Mouse (Mus musculus): ENCODE measurements around the gene Slc1a1. TPM values are rescaled to one million over a fixed set of nuclear protein-coding genes. Genes with fewer than 3 reads are reported as not detected.

The Slc1a1 gene
- polyA plus RNA-seq (2015; fragmentation: Nextera tagmentation; extraction: Ambion mirVana) = 27.4 and 29.3 TPM in 2 replicates

DNA sequence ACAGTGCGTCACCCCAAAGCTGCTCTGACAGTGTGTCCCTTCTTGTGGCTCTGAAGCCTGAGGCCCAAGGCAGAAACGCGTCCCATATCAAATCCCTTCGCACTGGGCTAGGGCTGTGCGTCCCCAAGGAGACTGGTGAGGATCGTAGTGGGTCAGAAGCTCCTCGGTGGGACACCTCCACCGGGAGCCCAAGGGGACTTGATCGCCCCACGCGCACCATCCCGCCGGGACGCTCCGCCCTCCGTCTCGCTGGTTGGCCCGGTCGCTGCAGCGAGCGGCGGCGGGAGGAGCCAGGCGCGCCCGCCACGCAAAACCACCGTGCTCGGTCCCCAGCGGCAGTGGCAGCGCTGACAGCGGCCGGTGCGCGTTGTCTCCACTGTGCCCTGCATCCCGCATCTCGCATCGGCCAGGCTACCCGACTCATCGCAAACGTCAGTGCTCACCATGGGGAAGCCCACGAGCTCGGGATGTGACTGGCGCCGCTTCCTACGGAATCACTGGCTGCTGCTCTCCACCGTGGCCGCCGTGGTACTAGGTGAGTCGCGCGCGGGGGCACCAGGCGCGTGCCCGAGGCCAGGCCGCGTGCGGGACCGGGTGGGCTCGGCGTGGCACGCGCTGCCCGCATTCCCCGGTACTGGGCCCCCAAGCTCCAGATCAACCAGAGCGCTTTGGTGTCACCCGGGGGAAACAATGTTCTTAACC lies at the start of gene Slc1a1:
Gene Slc1a1 (plus strand): TSS at position 252 of the 702 bp plus-strand sequence.
- H3K36me3 ChIP-seq = no peaks in the 10 kb centered on the region
- peak within 1 kb of the TSS; percentile 91 for H3K4me2 ChIP-seq
- H3K27ac ChIP-seq (replicated peaks) = peak within 1 kb of the TSS; percentile 82
- peaks cover 16% of the 10 kb centered on the region for H3K27me3 ChIP-seq
- peaks cover 19% of the 10 kb centered on the region for H3K4me1 ChIP-seq (replicated peaks)
- H3K9ac ChIP-seq = peak within 1 kb of the TSS; percentile 78
- H3K9me3 ChIP-seq = no peaks in the 10 kb centered on the region
- WGBS = under 1% methylated on average over 68 of the region's 68 CpGs
- H3K4me3 ChIP-seq = peak within 1 kb of the TSS; percentile 63
- ATAC-seq (ENCODE audit: low read depth) = peak; percentile 93

GRCm38 (mm10) chr19:28790196-28790595 lies 44.7 kb upstream of the Slc1a1 start:
- Histone ChIP-seq H3K27me3 (no peaks in the 10 kb centered on the region), H3K9me3 (no peaks in the 10 kb centered on the region), H3K4me3 (no peak overlapping the region), H3K4me1 (replicated peaks) (no peaks in the 10 kb centered on the region), H3K9ac (no peak overlapping the region), H3K4me2 (no peak overlapping the region), H3K36me3 (no peaks in the 10 kb centered on the region), H3K27ac (replicated peaks) (no peak overlapping the region)
- ATAC-seq (ENCODE audit: low read depth) = no peak
- whole genome bisulfite sequencing = 61% methylated on average over 1 of the region's 1 CpGs

DNA sequence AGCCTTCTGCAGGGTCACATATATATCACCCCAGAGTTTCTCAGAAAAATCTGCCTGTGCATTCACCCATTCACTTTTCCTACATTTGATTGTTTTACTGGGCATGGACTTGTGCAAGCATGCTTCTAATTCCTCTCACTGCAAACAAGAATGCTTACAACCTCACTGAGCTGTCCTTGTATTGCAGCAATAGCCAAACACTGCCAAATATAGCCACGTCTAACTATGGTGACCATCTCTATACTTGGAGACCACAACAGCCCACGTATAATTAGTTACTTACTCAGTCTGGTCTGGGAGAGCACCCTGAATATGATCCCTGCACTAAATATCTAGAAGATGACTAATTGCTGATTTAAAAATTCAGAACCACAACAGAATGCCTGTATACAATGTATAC lies 41.5 kb upstream of the Slc1a1 start:
- Histone ChIP-seq H3K27me3 (no peaks in the 10 kb centered on the region), H3K4me1 (replicated peaks) (0 out of 2 replicates have a peak, but pooled peaks cover 3% of the 10 kb centered on the region), H3K9ac (no peak overlapping the region), H3K9me3 (no peaks in the 10 kb centered on the region), H3K27ac (replicated peaks) (no peak overlapping the region), H3K4me2 (no peak overlapping the region), H3K36me3 (no peaks in the 10 kb centered on the region), H3K4me3 (no peak overlapping the region)
- 93% methylated on average over 2 of the region's 2 CpGs for WGBS
- no peak for ATAC-seq (ENCODE audit: low read depth)

DNA sequence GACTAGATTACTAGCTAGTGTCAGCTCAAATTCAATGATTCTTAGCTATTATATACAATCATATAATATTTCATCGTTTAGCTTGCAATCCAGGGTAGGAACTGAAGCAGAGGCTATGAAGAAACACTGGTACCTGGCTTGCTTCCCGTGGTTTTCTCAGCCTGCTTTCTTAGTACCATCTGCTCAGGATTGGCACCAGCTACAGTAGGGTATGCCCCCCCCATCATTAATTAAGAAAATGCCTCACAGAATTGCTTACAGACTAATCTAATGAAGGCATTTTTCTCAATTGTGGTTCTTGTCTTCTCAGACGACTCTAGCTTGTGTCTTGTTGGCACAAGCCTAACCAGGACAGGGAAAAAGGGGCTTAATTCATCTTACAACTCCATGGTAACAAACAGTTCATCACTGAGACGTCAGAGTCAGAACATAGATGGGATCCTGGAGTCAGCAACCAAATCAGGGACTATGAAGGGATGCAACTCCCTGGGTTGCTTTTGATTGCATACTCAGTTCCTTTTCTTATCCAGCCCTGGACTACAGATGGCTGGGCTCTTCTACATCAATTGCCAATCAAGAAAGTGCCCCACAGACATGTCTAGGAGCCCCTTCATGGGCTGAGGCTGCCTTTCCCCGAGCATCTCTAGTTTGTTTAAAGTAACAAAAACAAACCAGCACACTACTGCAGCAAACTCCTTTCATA lies 38.6 kb upstream of the Slc1a1 start:
- Histone ChIP-seq H3K27me3 (no peaks in the 10 kb centered on the region), H3K4me1 (replicated peaks) (0 out of 2 replicates have a peak, but pooled peaks cover 3% of the 10 kb centered on the region), H3K36me3 (no peaks in the 10 kb centered on the region), H3K4me2 (no peak overlapping the region), H3K27ac (replicated peaks) (no peak overlapping the region), H3K9ac (no peak overlapping the region), H3K9me3 (no peaks in the 10 kb centered on the region), H3K4me3 (no peak overlapping the region)
- whole genome bisulfite sequencing = 70% methylated on average over 5 of the region's 5 CpGs
- no peak for ATAC-seq (ENCODE audit: low read depth)

DNA sequence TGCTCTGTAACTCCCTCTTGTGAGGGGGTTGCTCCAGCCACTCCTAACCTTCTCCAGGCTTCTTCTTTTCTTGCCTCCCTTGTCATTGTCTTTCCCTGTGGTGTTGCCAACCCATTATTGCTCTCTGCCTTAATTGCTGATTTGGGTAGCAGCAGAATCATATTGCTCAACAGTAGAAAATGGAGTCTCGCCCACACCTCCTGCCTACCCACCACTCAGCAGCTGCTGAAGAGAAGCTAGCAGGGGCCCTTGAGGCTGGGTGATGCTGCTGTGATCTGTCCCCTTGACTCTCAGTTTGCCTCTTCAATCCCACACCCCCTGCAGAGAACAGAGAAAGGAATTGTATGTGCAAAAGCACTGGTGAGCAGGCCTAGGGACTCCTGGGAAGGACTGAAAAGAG lies 37.9 kb upstream of the Slc1a1 start:
- Histone ChIP-seq H3K4me2 (no peak overlapping the region), H3K9me3 (no peaks in the 10 kb centered on the region), H3K27me3 (no peaks in the 10 kb centered on the region), H3K9ac (no peak overlapping the region), H3K4me1 (replicated peaks) (0 out of 2 replicates have a peak, but pooled peaks cover 3% of the 10 kb centered on the region), H3K4me3 (no peak overlapping the region), H3K36me3 (no peaks in the 10 kb centered on the region), H3K27ac (replicated peaks) (no peak overlapping the region)
- ATAC-seq (ENCODE audit: low read depth) = no peak
- WGBS = 75% methylated on average over 1 of the region's 1 CpGs

DNA sequence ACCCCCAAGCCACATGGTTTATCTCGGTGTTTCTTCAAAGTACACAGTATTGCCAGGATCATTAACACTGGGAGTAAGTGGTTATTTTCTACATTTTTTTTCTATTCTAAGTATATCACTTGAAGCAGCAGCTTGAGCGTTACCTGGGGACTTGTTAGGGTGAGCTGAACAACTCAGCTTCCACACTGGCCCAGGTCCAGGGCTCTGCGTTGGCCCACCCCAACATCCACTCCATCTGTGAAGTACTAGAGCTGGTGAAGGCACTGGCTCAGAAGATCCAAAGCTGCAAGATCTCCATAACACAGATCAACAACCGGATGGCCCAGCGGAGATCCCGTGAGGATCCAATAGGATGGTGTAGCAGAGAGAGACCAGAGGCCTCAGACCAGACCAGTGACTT lies 37.2 kb upstream of the Slc1a1 start:
- Histone ChIP-seq H3K4me3 (no peak overlapping the region), H3K27me3 (no peaks in the 10 kb centered on the region), H3K9me3 (no peaks in the 10 kb centered on the region), H3K36me3 (no peaks in the 10 kb centered on the region), H3K27ac (replicated peaks) (no peak overlapping the region), H3K4me1 (replicated peaks) (0 out of 2 replicates have a peak, but pooled peaks cover 3% of the 10 kb centered on the region), H3K4me2 (no peak overlapping the region), H3K9ac (no peak overlapping the region)
- ATAC-seq (ENCODE audit: low read depth) = no peak
- 89% methylated on average over 6 of the region's 6 CpGs for WGBS

GRCm38 (mm10) chr19:28800448-28800847 lies 34.4 kb upstream of the Slc1a1 start:
- Histone ChIP-seq H3K9me3 (no peaks in the 10 kb centered on the region), H3K36me3 (no peaks in the 10 kb centered on the region), H3K4me2 (no peak overlapping the region), H3K4me3 (no peak overlapping the region), H3K4me1 (replicated peaks) (0 out of 2 replicates have a peak, but pooled peaks cover 3% of the 10 kb centered on the region), H3K27me3 (no peaks in the 10 kb centered on the region), H3K27ac (replicated peaks) (no peak overlapping the region), H3K9ac (no peak overlapping the region)
- no peak for ATAC-seq (ENCODE audit: low read depth)
- WGBS = 49% methylated on average over 6 of the region's 6 CpGs

- no peaks in the 10 kb centered on the region for H3K4me1 ChIP-seq (replicated peaks)
- WGBS = 91% methylated on average over 6 of the region's 6 CpGs
- H3K4me3 ChIP-seq = no peak overlapping the region
- H3K27me3 ChIP-seq = no peaks in the 10 kb centered on the region
- no peak overlapping the region for H3K9ac ChIP-seq
- no peak overlapping the region for H3K27ac ChIP-seq (replicated peaks)
- no peaks in the 10 kb centered on the region for H3K9me3 ChIP-seq
- H3K36me3 ChIP-seq = no peaks in the 10 kb centered on the region
- H3K4me2 ChIP-seq = no peak overlapping the region
- no peak for ATAC-seq (ENCODE audit: low read depth)
Measured at GRCm38 (mm10) chr19:28806276-28806675, 28.6 kb upstream of the Slc1a1 start.

DNA sequence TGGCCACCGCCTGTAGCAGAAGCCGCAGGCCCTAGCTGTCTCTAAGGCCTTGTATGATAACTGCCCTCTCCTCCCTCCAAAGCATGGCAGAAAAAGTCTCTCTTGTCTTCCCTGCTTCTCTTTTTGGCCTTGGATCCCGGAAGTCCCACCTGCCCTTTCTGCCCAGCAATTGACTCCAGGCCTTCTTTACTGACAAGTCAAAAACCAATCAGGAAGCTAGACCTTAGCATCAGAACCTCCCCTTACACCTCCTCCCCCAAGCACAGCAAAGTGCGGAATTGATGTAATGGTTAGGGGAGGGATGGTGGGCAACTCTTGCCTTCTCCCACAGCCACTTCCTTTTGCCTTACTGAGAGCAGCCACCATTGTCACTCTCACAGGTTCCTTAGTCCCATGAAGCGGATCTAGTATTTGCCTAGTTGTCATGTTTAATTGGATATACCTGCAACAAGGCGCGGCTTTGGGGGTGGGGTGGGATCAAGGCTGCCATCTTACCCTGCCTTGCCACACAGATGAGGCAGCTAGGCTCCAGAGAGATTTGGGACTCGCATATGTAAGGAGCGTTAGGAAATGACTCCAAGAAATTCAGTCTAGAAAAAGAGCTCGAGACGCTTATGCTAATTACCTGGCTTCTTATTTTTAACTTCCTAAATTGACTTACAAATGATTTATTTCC lies 27.9 kb upstream of the Slc1a1 start:
- Histone ChIP-seq H3K4me3 (no peak overlapping the region), H3K36me3 (no peaks in the 10 kb centered on the region), H3K9me3 (no peaks in the 10 kb centered on the region), H3K27me3 (no peaks in the 10 kb centered on the region), H3K4me2 (no peak overlapping the region), H3K27ac (replicated peaks) (no peak overlapping the region), H3K4me1 (replicated peaks) (no peaks in the 10 kb centered on the region), H3K9ac (no peak overlapping the region)
- 92% methylated on average over 11 of the region's 11 CpGs for WGBS
- no peak for ATAC-seq (ENCODE audit: low read depth)

DNA sequence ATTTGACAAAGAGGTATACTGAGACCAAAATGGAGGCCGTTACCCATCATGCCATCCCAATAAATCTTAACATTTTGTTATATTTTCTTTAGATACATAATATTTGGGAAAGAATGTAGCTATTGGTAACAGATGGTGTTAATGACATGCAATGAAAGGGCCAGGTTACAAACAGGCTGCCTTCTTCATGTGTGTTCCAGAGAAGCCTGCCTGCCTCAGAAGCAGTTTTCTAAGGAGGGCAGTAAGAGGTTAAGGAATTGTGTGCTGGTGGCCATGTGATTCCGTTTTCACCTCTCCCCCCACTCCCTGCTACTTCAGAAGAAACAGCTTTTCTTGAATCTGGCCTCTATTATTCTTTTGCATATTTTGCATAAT lies 27.4 kb upstream of the Slc1a1 start:
- Histone ChIP-seq H3K27ac (replicated peaks) (no peak overlapping the region), H3K9ac (no peak overlapping the region), H3K36me3 (no peaks in the 10 kb centered on the region), H3K9me3 (no peaks in the 10 kb centered on the region), H3K4me2 (no peak overlapping the region), H3K4me1 (replicated peaks) (no peaks in the 10 kb centered on the region), H3K27me3 (no peaks in the 10 kb centered on the region), H3K4me3 (no peak overlapping the region)
- no peak for ATAC-seq (ENCODE audit: low read depth)
- 79% methylated on average over 2 of the region's 2 CpGs for WGBS

GRCm38 (mm10) chr19:28818286-28818685 lies 16.6 kb upstream of the Slc1a1 start:
- Histone ChIP-seq H3K9ac (no peak overlapping the region), H3K9me3 (no peaks in the 10 kb centered on the region), H3K27me3 (no peaks in the 10 kb centered on the region), H3K4me2 (no peak overlapping the region), H3K4me3 (no peak overlapping the region), H3K4me1 (replicated peaks) (no peaks in the 10 kb centered on the region), H3K27ac (replicated peaks) (no peak overlapping the region), H3K36me3 (no peaks in the 10 kb centered on the region)
- no peak for ATAC-seq (ENCODE audit: low read depth)
- 84% methylated on average over 4 of the region's 4 CpGs for WGBS

DNA sequence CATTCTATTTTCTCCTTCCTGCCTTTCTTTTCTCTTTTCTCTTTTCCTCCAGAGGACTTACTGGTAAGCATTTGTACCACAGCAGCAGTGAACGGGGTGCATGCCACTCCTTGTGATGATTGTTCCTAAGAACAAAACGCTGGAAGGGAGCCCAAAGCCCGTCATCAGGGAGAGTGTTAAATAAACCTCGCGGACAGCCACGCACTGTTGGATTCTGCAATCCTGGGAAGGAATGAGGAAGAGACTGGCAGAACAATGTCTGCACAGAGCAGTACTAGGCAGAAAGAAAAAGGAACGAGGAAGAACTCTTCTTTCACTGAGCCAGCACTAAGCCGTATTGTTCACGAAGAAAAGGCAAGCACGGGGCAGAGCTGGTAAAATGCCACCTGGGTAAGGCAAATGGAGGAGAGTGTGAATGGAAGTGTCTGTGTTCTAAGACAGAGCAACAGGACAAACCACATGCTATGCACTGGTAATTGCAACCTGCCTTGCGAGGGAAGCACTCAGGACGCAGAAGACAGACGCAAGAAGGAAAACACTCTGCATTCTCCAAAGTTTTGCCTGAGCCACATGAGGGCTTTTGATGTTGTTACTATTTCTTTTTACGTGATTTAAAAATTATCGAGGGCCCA lies 7.0 kb upstream of the Slc1a1 start:
- WGBS = 24% methylated on average over 15 of the region's 15 CpGs
- ATAC-seq (ENCODE audit: low read depth) = peak; percentile 72
- peaks cover 12% of the 10 kb centered on the region; the same call in 1 of the 2 replicates for H3K27me3 ChIP-seq

More for the DNA sequence above, 7.0 kb upstream of the Slc1a1 start:
- no peaks in the 10 kb centered on the region for H3K36me3 ChIP-seq
- H3K4me2 ChIP-seq = peak overlapping the region; percentile 51
- 0 out of 2 replicates have a peak overlapping the region, but pooled peaks have one; percentile 13 for H3K27ac ChIP-seq (replicated peaks)
- peaks cover 9% of the 10 kb centered on the region for H3K4me1 ChIP-seq (replicated peaks)
- H3K9ac ChIP-seq = no peak overlapping the region
- no peaks in the 10 kb centered on the region for H3K9me3 ChIP-seq
- H3K4me3 ChIP-seq = peak overlapping the region; percentile 22
